Mouse (Mus musculus): ENCODE results near the gene Shd.
"Not testable (repeated sequence)": the region's sequence is repeated elsewhere in the genome, so short reads cannot be mapped to it uniquely, and the experiment has no call there.

Gene Shd

DNA sequence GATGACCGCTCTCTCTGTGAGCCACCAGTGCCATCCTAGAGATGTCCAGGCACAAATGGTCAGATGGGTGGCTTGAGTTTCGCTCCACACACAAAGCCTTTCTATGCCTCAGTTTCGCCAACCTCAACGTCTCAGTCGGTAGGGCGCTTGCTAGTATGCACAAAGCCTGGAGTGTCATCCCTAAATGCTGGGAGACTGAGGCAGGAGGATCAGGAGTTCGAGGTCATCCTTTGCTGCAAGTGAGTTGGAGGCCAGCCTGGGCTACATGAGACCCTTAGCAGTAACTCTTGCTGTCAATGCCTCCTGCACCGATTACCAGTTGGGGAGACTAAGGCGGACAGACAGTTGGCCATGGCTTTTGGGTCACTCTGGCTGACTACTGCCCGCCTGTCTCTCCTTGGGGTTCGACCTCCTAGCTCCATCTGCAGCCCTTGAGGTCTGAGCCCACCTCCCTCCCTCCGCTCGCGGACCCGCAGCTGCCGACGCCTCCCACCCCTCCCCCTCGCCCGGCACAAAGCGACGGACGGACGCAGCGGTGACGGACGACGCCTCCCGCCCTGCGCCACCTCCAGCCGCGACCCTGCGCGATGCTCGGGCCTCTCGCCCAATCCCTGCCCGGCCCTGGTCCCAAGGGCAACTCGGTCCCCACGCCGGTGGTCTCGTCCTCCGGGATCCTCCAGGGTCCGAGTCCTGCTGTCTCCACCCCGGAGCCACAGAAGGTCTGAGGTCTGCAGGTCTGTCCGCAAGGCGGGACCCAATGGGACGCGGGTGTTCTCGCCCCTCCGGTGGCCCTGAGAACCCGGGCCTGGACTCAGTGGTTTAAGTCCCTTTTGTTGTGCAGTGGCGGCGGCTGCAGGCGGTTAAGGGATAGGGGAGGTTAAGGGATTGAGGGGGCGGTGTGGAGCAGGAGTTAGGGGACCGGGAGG is at the start of gene Shd:
TSS of gene Shd (plus strand) at position 502 of the 926 bp plus-strand sequence.
- peak; percentile 63 for DNase-seq

DNA sequence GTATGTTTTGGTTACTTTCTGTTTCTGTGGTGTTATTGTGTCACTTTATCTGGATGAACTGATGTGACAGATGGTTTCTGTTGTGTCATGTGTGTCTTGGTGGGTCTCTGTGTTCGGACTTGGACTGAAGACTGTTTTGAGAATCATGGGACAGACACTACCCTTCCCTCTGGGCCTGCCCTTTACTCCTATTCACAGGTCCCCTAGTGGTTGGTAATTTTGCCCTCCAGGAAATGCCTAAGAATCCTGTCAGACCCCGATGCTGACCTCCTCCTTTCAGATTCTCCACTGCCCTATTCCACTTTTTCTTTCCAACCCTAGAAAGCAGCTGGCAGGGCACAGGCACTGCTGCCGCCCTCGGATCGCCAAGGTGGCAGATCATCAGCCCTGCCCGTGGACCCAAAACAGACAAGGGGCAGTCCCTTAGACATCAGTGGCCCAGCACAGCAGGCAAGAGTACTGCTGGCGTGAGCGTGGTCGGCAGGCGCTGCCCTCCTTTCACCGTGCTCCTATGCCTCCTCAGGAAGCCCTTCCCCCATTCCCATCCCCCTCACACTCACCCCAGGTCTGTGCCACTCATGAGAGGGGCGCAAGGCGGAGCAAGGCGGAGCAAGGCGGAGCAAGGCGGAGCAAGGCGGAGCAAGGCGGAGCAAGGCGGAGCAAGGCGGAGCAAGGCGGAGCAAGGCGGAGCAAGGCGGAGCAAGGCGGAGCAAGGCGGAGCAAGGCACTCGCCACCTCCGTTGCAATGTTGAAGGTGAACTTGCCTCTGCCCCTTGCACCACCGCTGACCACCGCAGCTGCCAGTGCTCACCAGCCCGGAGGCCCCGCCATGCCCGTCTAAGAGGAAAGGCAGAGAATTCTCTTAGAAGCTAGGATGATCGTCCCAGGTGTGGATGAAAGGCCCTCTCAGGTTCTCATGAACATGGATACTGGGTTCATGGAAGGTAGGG is 38.4 kb upstream of the Shd start:
- DNase-seq: peak; percentile 70

DNA sequence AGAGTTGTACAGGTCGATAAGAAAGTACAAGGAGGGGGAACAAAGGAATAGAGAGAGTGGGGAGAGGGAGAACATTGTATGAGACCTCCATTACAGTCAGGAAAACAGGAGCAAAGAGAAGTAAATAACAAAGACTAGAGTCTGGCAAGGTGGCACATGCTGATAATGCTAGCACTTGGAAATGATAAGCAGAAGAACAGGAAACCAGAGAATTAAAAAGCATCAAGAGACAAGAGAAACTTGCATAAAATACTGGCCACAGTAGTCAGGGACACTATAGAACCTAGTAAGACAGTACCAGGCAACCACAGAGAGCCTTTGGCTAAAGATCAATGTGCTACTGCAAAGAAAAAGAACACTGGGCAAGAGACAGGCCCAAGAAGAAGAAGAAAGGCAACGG is 37.6 kb upstream of the Shd start:
- no peak for DNase-seq

GRCm38 (mm10) chr17:55933191-55933590 is 37.1 kb upstream of the Shd start:
- DNase-seq: no peak

- not testable (repeated sequence) for DNase-seq
Observed at GRCm38 (mm10) chr17:55944387-55944865, 25.8 kb upstream of the Shd start.

DNA sequence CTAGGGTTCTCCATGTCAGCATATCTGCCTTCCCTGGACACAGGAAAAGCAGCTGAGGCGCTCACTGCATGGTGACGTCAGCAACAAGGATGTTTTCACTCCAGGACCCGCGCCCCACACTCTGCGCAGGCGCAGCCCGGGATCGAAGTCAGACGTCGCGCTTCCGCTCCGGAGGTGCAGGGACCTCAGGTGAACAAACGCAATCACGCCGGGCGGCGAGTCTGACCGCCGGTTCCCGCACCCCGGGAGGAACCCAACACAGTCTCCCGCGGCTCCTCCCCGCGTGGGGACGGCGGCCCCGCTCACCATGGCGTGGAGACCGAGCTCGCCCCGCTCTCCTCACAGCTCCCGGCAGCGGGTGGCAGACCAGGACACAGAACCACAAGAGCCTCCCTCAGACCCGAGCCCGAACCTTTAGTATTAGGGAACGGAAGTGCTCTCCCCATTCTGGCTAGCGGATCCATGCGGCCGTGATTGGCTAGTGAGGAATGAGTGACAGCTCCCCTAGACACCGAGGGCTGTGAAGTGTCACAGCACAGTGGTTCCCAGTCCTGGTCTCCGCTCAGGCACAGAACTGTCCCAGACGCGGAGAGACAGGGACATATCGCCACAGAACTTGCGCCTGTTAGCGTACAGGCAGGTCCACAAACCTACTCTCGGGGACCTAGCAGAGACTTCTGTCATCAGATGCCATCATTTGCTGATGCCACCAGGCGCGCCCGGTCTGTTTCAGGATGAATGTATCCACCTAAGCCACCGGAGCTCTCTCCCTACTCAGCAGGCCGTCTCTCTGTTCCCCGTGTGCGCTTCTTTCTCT is 25.2 kb upstream of the Shd start:
- DNase-seq: peak; percentile 90

DNA sequence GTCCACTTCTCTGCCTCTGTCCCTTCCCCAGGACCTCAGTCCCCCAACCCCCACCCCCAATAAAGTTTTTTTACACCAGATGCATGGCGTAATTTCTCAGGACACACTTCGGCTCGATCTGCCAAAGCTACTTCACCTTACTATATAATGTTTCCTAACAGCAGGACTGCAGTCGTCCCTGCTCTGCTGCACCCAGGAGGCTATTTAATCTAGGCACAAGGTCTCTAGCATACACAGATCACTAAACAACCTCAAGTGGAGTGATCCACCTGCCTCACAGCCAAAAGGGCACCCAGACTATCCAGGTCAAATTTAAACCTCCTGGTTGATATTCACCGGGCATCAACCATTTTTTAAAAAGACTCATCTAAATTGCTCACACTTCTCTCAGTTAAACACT is 24.6 kb upstream of the Shd start:
- DNase-seq: no peak

DNA sequence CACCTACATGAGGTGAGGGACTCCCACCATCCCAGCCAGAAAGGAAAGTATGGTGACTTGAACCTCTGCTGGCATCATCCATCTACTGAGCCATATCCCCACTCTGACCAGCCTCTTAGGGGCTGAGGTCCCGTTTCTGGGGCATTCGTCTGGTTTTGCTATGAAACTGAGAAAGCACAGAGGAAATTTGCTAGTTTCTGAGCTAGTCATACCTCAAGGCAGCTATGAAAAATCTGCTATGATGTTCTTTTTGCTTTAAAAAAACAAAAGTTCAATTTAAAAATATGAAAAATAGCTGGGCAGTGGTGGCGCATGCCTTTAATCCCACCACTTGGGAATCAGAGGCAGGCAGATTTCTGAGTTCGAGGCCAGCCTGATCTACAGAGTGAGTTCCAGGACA is 21.6 kb upstream of the Shd start:
- DNase-seq: no peak

DNA sequence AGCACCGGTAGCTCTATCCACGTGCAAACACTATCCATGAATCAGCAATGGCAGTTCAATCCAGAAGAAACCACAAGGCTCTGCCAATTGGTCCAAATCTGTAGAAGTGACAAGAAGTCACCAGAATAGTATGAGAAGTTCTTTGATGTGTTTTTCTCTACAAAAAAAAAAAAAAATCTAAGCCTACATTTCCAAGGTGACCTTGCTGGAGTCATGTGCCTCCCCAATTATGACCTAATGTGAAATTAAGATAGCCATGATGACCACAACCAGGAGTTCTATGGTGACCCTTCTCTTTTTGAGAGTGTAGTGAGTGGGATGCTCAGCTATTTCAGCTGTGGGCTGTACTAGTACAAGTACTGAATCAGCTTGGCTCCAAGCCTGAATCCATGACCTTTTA is 20.9 kb upstream of the Shd start, which contains the start of gene Zfp119b:
TSS of gene Zfp119b (minus strand) at position 101 of the 400 bp plus-strand sequence.
- DNase-seq: no peak

DNA sequence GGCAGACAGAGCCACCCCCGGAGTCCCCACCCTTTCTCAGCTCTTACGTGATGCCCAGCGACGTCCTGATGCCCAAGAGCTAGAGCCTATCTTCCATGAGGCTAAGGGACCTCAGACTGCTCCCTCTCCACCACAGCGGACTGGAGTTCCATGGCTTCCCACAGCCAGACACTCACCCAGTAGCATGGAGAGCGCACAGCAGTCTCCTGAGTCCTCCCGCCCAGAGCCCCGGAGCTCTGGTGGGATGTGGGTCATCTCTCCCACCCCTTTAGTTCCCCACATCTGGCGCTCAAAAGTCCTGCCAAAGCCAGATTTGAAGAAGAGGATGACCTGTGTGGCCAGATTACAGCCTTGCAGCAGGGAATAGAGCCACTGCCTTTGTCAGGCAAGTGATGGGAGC is 19.7 kb upstream of the Shd start:
- no peak for DNase-seq

- DNase-seq: no peak
Observed at GRCm38 (mm10) chr17:55952041-55952440, 18.2 kb upstream of the Shd start.

GRCm38 (mm10) chr17:55952447-55953027 is 17.7 kb upstream of the Shd start, which contains the start of gene Ebi3:
Gene Ebi3 (plus strand): TSS chr17:55952640.
- DNase-seq: no peak

- no peak for DNase-seq
Observed at GRCm38 (mm10) chr17:55953751-55954150, 16.5 kb upstream of the Shd start.

- no peak for DNase-seq
Observed at GRCm38 (mm10) chr17:55954229-55954628, 16.0 kb upstream of the Shd start.

- peak; percentile 87 for DNase-seq
Observed at GRCm38 (mm10) chr17:55956129-55956528, 14.1 kb upstream of the Shd start.

GRCm38 (mm10) chr17:55956591-55956990 is 13.7 kb upstream of the Shd start:
- no peak for DNase-seq

GRCm38 (mm10) chr17:55957168-55957567 is 13.1 kb upstream of the Shd start:
- DNase-seq: peak; percentile 79

DNA sequence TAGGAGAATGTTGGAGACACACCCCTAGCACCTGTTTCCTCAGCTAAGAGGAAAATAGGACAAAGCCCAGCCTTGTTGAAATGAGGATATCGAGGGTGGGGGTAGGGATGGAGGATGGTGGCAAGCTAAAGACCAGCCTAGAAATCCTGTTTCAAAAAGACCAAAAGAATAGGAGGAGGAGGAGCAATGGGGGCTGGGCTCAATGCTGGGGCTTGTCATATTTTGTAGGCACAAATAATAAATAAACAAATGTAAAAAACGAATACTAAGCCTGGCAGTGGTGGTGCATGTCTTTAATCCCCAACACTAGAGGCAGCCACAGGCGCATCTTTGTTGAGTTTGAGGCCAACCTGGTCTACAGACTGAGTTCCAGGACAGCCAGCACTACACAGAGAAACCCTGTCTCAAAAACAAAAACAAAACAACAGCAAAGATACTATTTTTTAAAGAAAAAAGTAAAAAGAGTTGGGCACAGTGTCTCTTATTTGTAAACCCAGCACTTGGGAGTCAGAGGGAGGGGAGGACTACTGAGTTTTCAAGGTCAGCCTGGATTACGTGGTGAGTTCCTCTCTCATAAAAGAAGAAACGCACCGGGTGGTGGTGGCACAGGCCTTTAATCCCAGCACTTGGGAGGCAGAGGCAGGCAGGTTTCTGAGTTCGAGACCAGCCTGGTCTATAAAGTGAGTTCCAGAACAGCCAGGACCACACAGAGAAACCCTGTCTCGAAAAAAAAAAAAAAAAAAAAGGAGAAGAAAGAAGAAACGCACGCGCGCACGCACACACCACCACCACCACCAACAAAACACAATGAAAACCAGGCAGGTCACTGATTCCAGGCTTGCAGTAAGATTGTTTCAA is 12.3 kb upstream of the Shd start:
- DNase-seq: no peak

- DNase-seq: no peak
Observed at GRCm38 (mm10) chr17:55958584-55958886, 11.7 kb upstream of the Shd start.

DNA sequence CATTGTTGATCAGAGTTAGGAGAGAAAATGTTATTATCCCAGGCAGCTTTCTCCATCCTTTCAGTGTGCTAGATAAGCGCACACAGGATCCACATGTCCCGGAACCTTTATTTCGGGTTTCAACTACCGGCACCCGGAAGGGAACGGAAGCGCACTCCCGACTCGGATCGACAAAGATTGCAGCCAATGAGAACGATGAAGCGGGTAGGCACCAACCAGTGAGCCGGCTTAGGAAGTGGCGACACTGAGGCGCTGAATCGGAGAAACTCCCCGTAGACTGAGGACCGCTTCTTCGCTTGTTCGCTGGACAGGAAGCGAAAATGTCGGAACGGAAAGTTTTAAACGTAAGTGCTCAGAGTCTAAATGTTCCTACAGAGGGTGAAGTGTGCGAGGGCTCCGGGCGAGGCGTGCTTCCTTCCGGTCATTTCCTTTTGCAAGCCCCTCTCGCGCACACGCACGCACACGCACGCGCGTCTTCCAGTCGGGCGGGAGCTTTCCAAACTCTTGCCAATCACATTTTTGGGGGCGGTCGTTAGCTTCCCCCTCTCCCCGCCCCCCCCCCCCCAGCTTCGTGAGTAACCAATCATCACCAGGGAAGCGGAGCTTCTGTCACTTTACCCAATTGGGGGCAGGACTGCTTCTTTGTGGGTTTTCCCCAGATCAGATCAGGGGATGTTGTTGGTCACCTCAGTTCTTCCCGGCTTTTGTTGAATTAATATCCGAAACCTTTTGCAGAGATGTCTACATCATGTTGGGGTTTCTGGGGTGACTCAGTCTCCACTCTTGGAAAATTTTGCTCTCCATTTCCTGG is 11.1 kb upstream of the Shd start, which contains the start of gene Yju2:
TSS of gene Yju2 (plus strand) at position 182 of the 811 bp plus-strand sequence.
- peak; percentile 87 for DNase-seq
